Mouse (Mus musculus) spleen, adult 2 months (tissue): ENCODE measurements at regions not wholly inside any gene's neighbourhood (a gene's known extent, or its start where the extent isn't known, plus 50 kb on each side); places are given as distances from the start of the nearest gene placed in this dataset.
A peak's percentile ranks its signal among the peaks of the same experiment; 100 is the strongest.

Experiments used
- CTCF ChIP-seq: fragments of 200-500 bp; IDR thresholded peaks from 2 replicates; pipeline ENCODE4 v1.5.1; 2011; ENCODE audit warnings: mild to moderate bottlenecking, inconsistent platforms; ENCODE audit not compliant: insufficient read depth, insufficient read length, insufficient replicate concordance; ENCODE audit errors: extremely low read depth
- POLR2A ChIP-seq: fragments of 200-500 bp; IDR thresholded peaks from 2 replicates; pipeline ENCODE4 v1.6.1; 2011; ENCODE audit warnings: low read depth, low read length, inconsistent platforms

GRCm38 (mm10) chr1:154032669-154033099, 132.7 kb upstream of the Teddm2 start:
- TF ChIP-seq POLR2A (no peak), CTCF (peak; percentile 16; the same call in 1 of the 2 replicates)
